Mouse (Mus musculus) thymus, adult 2 months (tissue): Measurements from ENCODE around the gene Smc3. TPM values are rescaled to one million over a fixed set of nuclear protein-coding genes. Genes with fewer than 3 reads are reported as not detected.

Experiments used
- DNase-seq: peaks from one replicate; pipeline ENCODE4 v3.0.0; 2021
- H3K27ac ChIP-seq: fragments of 200-500 bp; 2 replicates; pipeline ENCODE4 v1.5.1; 2012; ENCODE audit warnings: low read length, control low read depth; ENCODE audit not compliant: control insufficient read depth, insufficient read depth
- H3K27me3 ChIP-seq: fragments of 200-500 bp; 2 replicates; pipeline ENCODE4 v1.6.1; 2012; ENCODE audit warnings: mild to moderate bottlenecking, low read length, moderate library complexity, mixed read lengths; ENCODE audit not compliant: control insufficient read depth, insufficient read depth
- H3K36me3 ChIP-seq: fragments of 200-500 bp; 2 replicates; pipeline ENCODE4 v1.6.1; 2012; ENCODE audit warnings: mild to moderate bottlenecking, low read length, moderate library complexity; ENCODE audit not compliant: control insufficient read depth, insufficient read depth
- H3K4me1 ChIP-seq: fragments of 200-500 bp; replicated peaks from 2 replicates; pipeline ENCODE4 v1.6.1; 2012; ENCODE audit warnings: low read length; ENCODE audit not compliant: control insufficient read depth, insufficient read depth
- H3K4me3 ChIP-seq: fragments of 200-500 bp; 2 replicates; pipeline ENCODE4 v1.5.1; 2012; ENCODE audit warnings: mild to moderate bottlenecking, low read length, control low read depth, moderate library complexity; ENCODE audit not compliant: control insufficient read depth, insufficient read depth
- CTCF ChIP-seq: fragments of 200-500 bp; IDR thresholded peaks from 2 replicates; pipeline ENCODE4 v1.5.1; 2012; ENCODE audit warnings: mild to moderate bottlenecking, control low read depth, low read length, moderate library complexity, borderline replicate concordance; ENCODE audit not compliant: control insufficient read depth, poor library complexity, insufficient read depth; ENCODE audit errors: extremely low read depth
- POLR2A ChIP-seq: fragments of 200-500 bp; IDR thresholded peaks from 2 replicates; pipeline ENCODE4 v1.6.1; 2012; ENCODE audit warnings: mild to moderate bottlenecking, low read length, control low read depth, moderate library complexity; ENCODE audit not compliant: control insufficient read depth, poor library complexity, insufficient read depth; ENCODE audit errors: extremely low read depth
- WGBS: fragments of 180-500 bp; shearing (Covaris S2); methylation state at CpG from one replicate; pipeline ENCODE4 v1.1.7; 2018; 5-methylcytosine and 5-hydroxymethylcytosine counted together
- polyA plus RNA-seq: library from polyadenylated mRNA; depleted of rRNA; stranded (reverse); fragments of >200 nt; gene quantifications from 2 replicates; pipeline ENCODE4 v1.2.3, GENCODE M21; 2012

Smc3 gene
- polyA plus RNA-seq, 1 experiment, result 8.7 TPM

DNA sequence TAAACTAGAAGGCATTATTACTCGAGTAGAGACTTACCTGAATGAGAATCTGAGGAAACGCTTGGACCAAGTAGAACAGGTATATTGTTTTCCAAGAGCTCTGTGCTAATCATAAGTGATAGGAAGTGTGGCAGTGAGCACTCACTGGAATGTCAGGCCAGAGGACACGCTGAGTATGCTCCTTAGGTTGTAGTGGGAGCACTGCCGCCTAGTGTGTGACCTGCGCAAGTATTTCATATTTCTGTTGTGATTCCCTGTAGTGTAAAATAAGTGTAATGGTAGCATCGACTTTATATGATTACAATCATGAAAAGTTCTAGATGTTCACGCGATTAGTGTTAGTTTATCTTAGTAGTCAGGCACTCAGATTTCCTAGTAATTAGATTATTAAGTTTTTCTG lies 38.5 kb downstream of the Smc3 start:
- Histone ChIP-seq H3K36me3 (peaks cover 72% of the 10 kb centered on the region), H3K4me3 (no peak overlapping the region), H3K4me1 (no peaks in the 10 kb centered on the region), H3K27me3 (no peaks in the 10 kb centered on the region), H3K27ac (no peak overlapping the region)
- TF ChIP-seq POLR2A, result no peak
- TF ChIP-seq CTCF, result no peak
- WGBS, result 93% methylated on average over 8 of the region's 8 CpGs
- no peak for DNase-seq

GRCm38 (mm10) chr19:53644020-53644595 lies 43.9 kb downstream of the Smc3 start:
- 94% methylated on average over 9 of the region's 9 CpGs for WGBS
- no peaks in the 10 kb centered on the region for H3K27me3 ChIP-seq
- H3K4me3 ChIP-seq, result no peak overlapping the region
- DNase-seq, result no peak
- no peaks in the 10 kb centered on the region for H3K4me1 ChIP-seq
- TF ChIP-seq POLR2A (no peak), CTCF (no peak)
- peaks cover 61% of the 10 kb centered on the region for H3K36me3 ChIP-seq
- H3K27ac ChIP-seq, result no peak overlapping the region

GRCm38 (mm10) chr19:53647301-53647700 lies 47.1 kb downstream of the Smc3 start:
- DNase-seq, result no peak
- Histone ChIP-seq H3K27ac (no peak overlapping the region), H3K27me3 (no peaks in the 10 kb centered on the region), H3K4me1 (no peaks in the 10 kb centered on the region), H3K36me3 (peaks cover 30% of the 10 kb centered on the region), H3K4me3 (no peak overlapping the region)
- WGBS, result 96% methylated on average over 9 of the region's 9 CpGs
- TF ChIP-seq POLR2A (no peak), CTCF (no peak)

DNA sequence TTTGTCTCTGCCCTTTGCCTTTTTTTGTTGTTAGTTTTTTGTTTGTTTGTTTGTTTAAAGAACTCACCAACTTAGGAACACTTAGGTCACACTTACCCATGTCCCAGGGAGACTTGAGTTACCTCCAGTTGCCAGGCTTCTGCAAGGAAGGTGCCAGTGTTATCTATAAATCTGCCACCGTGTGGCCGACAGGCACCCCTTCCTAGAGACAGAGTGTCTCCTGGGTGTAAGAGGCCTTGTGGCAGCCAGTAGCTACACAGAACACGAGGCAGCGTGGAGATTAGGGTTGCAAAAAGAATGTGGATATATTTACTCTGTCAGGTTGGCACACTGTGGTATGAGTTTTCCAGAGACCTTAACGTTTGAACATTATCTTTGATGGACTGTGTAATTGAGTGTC lies 47.9 kb downstream of the Smc3 start:
- H3K27ac ChIP-seq, result no peak overlapping the region
- WGBS, result 52% methylated on average over 5 of the region's 5 CpGs
- H3K36me3 ChIP-seq, result peaks cover 28% of the 10 kb centered on the region

GRCm38 (mm10) chr19:53648802-53649236 lies 48.6 kb downstream of the Smc3 start:
- Histone ChIP-seq H3K27ac (no peak overlapping the region), H3K4me3 (no peak overlapping the region), H3K27me3 (no peaks in the 10 kb centered on the region), H3K4me1 (no peaks in the 10 kb centered on the region), H3K36me3 (peaks cover 21% of the 10 kb centered on the region)
- TF ChIP-seq POLR2A (no peak), CTCF (peak; percentile 36; the same call in 1 of the 2 replicates)
- 46% methylated on average over 10 of the region's 10 CpGs for WGBS
- DNase-seq, result peak; percentile 65

More for the DNA sequence above, 47.9 kb downstream of the Smc3 start:
- TF ChIP-seq CTCF (no peak), POLR2A (no peak)
- no peak for DNase-seq
- H3K4me3 ChIP-seq, result no peak overlapping the region
- H3K27me3 ChIP-seq, result no peaks in the 10 kb centered on the region
- no peaks in the 10 kb centered on the region for H3K4me1 ChIP-seq

DNA sequence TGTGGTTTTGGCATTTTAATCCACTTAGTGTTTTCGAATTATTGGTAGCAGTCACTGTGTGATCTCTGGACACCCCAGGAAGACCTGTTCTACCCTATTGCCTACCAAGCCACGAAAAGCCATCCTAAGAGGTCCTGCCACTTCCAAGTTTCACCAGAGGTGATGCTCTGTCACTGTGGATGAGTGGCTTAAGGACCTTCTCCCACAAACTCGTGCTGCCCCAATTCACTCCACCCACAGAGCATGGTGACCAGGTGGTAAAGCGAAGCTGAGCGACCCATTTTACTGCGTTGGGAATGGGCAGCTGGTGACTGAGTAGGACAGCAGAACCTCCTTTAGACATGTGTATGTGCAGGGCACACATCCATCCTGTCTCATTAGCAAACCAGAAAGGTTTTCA lies 49.2 kb downstream of the Smc3 start:
- WGBS, result 88% methylated on average over 6 of the region's 6 CpGs
- no peak overlapping the region for H3K4me3 ChIP-seq
- TF ChIP-seq POLR2A, result no peak
- TF ChIP-seq CTCF, result no peak
- H3K27ac ChIP-seq, result no peak overlapping the region
- H3K4me1 ChIP-seq, result no peaks in the 10 kb centered on the region
- DNase-seq, result no peak
- H3K27me3 ChIP-seq, result no peaks in the 10 kb centered on the region
- peaks cover 18% of the 10 kb centered on the region for H3K36me3 ChIP-seq

DNA sequence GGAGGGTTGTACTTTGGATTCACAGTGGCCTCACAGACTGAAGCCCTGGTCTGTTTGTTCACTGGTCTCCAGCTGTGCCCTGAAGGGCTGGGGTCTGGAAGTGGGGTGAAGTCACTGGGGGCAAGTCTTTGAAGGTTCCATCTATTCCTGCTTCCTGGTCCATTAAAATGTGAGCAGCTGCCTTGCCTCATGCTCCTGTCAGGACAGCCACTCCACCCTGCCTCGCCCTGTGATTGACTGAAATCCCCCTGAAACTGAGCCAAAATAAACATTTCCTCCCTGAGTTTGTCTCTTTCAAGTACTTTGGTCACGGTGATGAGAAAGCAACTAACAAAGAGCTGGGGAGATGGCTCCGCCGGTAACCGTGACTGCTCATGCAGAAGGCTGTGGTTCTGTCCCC lies 49.6 kb downstream of the Smc3 start:
- Histone ChIP-seq H3K27ac (no peak overlapping the region), H3K27me3 (no peaks in the 10 kb centered on the region), H3K4me1 (no peaks in the 10 kb centered on the region), H3K4me3 (no peak overlapping the region), H3K36me3 (peaks cover 16% of the 10 kb centered on the region)
- WGBS, result 84% methylated on average over 5 of the region's 5 CpGs
- no peak for DNase-seq
- no peak for TF ChIP-seq CTCF
- no peak for TF ChIP-seq POLR2A
